Mouse (Mus musculus) midbrain, embryonic 16.5 days (tissue): ENCODE results near the gene Ferd3l. TPM values are rescaled to one million over a fixed set of nuclear protein-coding genes. Genes with fewer than 3 reads are reported as not detected.

Experiments used
- polyA plus RNA-seq: library from polyadenylated mRNA; unstranded; fragments of >200 nt; fragmentation: Nextera tagmentation; extraction: Ambion mirVana; gene quantifications from 2 replicates; pipeline ENCODE4 v1.2.1, GENCODE M21; 2015

The Ferd3l gene
- polyA plus RNA-seq, 1 experiment from 2014 or later: 0.43 TPM

Other genes starting within 250 kb of the Ferd3l start
- gene Twist1, start 29.2 kb downstream of the Ferd3l start, polyA plus RNA-seq: 0.69 and 1.3 TPM in 2 replicates